Mouse (Mus musculus) midbrain, embryonic 12.5 days (tissue): ENCODE results near the gene Slc30a3. TPM values are rescaled to one million over a fixed set of nuclear protein-coding genes. Genes with fewer than 3 reads are reported as not detected.

Experiments
- ATAC-seq: fragments of 200-750 bp; cut with Nextera tagmentation; 2 replicates; pipeline ENCODE4 v1.8.0; 2017; ENCODE audit warnings: low read depth, moderate TSS enrichment, moderate library complexity; ENCODE audit not compliant: low FRiP score
- H3K27ac ChIP-seq: fragments of 300-500 bp; sonication (generic); replicated peaks from 2 replicates; pipeline ENCODE4 v1.5.1; 2016; ENCODE audit warnings: mild to moderate bottlenecking
- H3K27me3 ChIP-seq: fragments of 300-500 bp; sonication (generic); 2 replicates; pipeline ENCODE4 v1.6.1; 2016; ENCODE audit warnings: mild to moderate bottlenecking
- H3K36me3 ChIP-seq: fragments of 300-500 bp; sonication (generic); 2 replicates; pipeline ENCODE4 v1.6.1; 2016
- H3K4me1 ChIP-seq: fragments of 300-500 bp; sonication (generic); 2 replicates; pipeline ENCODE4 v1.6.1; 2016
- H3K4me2 ChIP-seq: fragments of 300-500 bp; sonication (generic); replicated peaks from 2 replicates; pipeline ENCODE4 v1.6.1; 2016; ENCODE audit warnings: mild to moderate bottlenecking, moderate library complexity
- H3K4me3 ChIP-seq: fragments of 300-500 bp; sonication (generic); 2 replicates; pipeline ENCODE4 v1.5.1; 2016; ENCODE audit warnings: mild to moderate bottlenecking
- H3K9ac ChIP-seq: fragments of 300-500 bp; sonication (generic); replicated peaks from 2 replicates; pipeline ENCODE4 v1.6.1; 2016; ENCODE audit warnings: mild to moderate bottlenecking, moderate library complexity
- H3K9me3 ChIP-seq: fragments of 300-500 bp; sonication (generic); 2 replicates; pipeline ENCODE4 v1.6.1; 2016; ENCODE audit warnings: mild to moderate bottlenecking
- WGBS: fragments of 180-500 bp; shearing (Covaris S2); methylation state at CpG from one replicate; pipeline ENCODE4 v1.1.7; 2016; 5-methylcytosine and 5-hydroxymethylcytosine counted together
- polyA plus RNA-seq: library from polyadenylated mRNA; unstranded; fragments of >200 nt; fragmentation: Nextera tagmentation; extraction: Ambion mirVana; gene quantifications from 2 replicates; pipeline ENCODE4 v1.2.1, GENCODE M21; 2016

Slc30a3 gene
- polyA plus RNA-seq: 10.7 and 11.2 TPM in 2 replicates

DNA sequence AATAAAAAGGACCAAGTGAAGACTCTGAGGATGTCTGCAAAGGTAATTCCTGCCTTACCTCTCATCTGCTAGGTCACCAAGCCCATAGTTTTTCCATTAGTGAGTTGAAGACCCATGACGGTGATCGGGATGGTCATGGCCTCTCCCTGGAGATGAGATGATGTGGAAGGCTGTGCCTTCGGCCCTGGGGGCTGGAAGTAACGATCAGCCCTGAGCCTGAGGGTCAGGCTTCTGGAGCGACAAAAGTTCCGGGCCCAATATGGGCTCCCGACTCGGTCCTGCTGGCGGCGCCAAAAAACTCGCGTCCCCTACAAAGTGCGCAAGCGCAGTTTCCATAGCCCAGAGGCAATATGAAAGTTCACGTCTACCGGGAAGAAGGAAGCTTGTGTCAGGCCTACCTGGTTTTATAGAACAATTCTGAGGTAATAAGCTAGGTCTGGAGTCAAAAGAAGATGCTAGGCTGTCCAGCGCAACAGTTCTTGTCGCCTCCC, at the start of gene Slc30a3:
Slc30a3 (minus strand) TSS at position 238 of the 491 bp plus-strand sequence.
- no peaks in the 10 kb centered on the region for H3K4me1 ChIP-seq
- no peaks in the 10 kb centered on the region for H3K36me3 ChIP-seq
- no peaks in the 10 kb centered on the region; the same call in 1 of the 2 replicates for H3K27me3 ChIP-seq
- H3K4me3 ChIP-seq: no peak within 1 kb of the TSS
- H3K9me3 ChIP-seq: no peaks in the 10 kb centered on the region
- ATAC-seq: no peak
- 90% methylated on average over 18 of the region's 18 CpGs for WGBS
- H3K4me2 ChIP-seq: no peak within 1 kb of the TSS
- no peak within 1 kb of the TSS for H3K27ac ChIP-seq
- H3K9ac ChIP-seq: no peak within 1 kb of the TSS

DNA sequence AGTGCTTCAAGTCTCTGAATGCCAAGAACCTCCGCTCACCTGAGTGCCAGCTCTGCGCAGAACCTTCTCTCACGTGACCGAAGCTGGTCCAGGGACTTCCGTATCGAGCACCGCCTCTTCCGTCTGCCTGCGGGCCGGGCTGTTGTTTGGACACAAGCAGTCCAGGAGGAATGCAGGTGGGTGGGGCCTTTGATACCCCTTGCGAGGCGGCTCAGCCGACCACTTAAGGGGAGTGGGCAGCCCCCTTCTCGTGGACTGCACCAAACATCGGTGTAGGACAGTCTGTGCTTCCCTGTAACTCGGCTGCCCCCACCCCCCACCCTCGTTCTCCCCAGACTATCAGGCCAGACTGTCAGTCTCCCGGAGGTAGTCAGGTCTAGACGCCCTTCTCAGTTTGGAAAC, 46.1 kb upstream of the Slc30a3 start, which contains the start of gene Mpv17:
Mpv17 (minus strand) TSS at position 100 of the 402 bp plus-strand sequence.
- Histone ChIP-seq H3K9me3 (no peaks in the 10 kb centered on the region), H3K4me2 (peak within 1 kb of the TSS; percentile 65), H3K9ac (peak within 1 kb of the TSS; percentile 69), H3K27ac (peak within 1 kb of the TSS; percentile 74), H3K36me3 (peaks cover 39% of the 10 kb centered on the region), H3K4me1 (peaks cover 14% of the 10 kb centered on the region), H3K4me3 (peak within 1 kb of the TSS; percentile 69), H3K27me3 (no peaks in the 10 kb centered on the region)
- WGBS: 0% methylated on average over 19 of the region's 19 CpGs
- peak; percentile 92 for ATAC-seq

DNA sequence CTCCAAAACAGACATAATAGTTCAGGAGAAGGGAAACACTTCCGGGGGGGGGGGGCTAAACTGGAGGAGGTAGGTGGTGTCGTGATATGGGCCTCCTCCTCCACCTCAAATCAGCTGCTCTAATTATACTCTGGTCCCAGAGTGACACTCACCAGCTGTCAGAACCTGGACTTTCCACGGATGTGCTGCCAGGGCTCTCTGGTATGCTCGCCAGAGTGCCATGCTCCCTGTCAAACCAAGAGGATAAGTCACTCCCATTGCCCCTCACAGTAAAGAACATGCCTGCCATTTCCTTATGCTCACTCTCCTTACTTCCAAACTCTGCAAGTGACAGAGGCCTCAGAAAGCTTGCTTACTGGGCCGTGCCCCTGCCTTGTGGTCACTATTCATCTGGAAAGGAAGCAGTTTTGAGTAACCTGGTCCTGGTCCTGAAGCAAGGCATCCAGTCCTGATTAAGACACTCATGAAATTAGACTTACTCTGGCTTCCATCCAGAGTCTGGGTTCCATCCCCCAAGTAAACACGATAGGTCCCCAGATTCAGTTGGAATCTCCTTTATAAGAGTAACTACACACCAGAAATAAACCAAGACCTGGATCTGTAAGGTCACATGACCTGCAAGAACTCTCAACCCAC, 45.6 kb upstream of the Slc30a3 start:
- peak overlapping the region; percentile 65 for H3K4me2 ChIP-seq
- peaks cover 33% of the 10 kb centered on the region for H3K36me3 ChIP-seq
- H3K9ac ChIP-seq: peak overlapping the region; percentile 69
- H3K4me1 ChIP-seq: peaks cover 14% of the 10 kb centered on the region
- ATAC-seq: no peak
- WGBS: 47% methylated on average over 6 of the region's 6 CpGs
- H3K27me3 ChIP-seq: no peaks in the 10 kb centered on the region
- no peak overlapping the region for H3K27ac ChIP-seq
- peak overlapping the region; percentile 69 for H3K4me3 ChIP-seq
- no peaks in the 10 kb centered on the region for H3K9me3 ChIP-seq

DNA sequence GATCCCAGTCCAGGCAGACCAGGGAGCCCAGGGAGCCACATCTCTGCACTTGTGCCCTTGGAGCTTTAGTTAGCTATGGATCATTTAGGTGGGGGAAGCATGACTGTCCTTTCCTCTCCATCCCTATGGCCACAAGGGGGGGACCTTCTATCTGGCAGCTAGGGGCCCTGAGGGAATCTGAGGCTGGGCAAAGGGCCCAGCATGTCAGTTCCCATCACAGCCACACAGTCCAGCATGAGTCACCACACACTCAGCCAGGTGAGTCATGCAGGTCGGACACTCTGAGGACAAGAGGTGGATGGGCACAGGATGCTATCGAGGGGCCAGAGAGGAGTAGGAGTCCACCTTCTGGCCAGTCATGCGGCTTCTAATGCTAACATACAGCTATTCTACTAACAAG, 43.7 kb upstream of the Slc30a3 start:
- WGBS: 94% methylated on average over 3 of the region's 3 CpGs
- Histone ChIP-seq H3K27me3 (no peaks in the 10 kb centered on the region), H3K27ac (no peak overlapping the region), H3K36me3 (peaks cover 22% of the 10 kb centered on the region; the same call in 1 of the 2 replicates), H3K9me3 (no peaks in the 10 kb centered on the region), H3K9ac (no peak overlapping the region), H3K4me3 (no peak overlapping the region), H3K4me2 (no peak overlapping the region), H3K4me1 (peaks cover 14% of the 10 kb centered on the region)
- ATAC-seq: no peak

DNA sequence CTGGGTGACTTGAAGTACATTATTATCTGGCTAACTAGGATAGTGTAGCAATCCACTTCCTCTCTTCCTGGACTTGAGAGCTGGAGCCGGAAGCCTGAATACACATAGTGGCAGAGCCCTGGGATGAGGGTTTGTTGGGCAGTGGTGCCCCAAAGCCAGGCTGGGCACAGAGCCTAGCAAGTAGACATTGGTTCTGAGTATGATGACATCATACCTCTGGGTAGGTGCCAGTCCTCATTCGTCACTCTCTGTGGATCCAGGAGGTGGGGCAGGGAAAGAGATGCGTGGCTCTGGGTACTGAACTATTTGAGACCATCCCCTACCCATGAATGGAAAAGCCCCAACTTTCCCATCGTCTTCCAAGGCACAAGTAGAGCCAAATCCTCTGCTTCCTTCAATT, 41.7 kb upstream of the Slc30a3 start:
- Histone ChIP-seq H3K9me3 (no peaks in the 10 kb centered on the region), H3K36me3 (peaks cover 30% of the 10 kb centered on the region), H3K27ac (no peak overlapping the region), H3K4me3 (no peak overlapping the region), H3K27me3 (no peaks in the 10 kb centered on the region), H3K4me2 (no peak overlapping the region), H3K9ac (no peak overlapping the region), H3K4me1 (peaks cover 14% of the 10 kb centered on the region)
- ATAC-seq: no peak
- 93% methylated on average over 4 of the region's 4 CpGs for WGBS

DNA sequence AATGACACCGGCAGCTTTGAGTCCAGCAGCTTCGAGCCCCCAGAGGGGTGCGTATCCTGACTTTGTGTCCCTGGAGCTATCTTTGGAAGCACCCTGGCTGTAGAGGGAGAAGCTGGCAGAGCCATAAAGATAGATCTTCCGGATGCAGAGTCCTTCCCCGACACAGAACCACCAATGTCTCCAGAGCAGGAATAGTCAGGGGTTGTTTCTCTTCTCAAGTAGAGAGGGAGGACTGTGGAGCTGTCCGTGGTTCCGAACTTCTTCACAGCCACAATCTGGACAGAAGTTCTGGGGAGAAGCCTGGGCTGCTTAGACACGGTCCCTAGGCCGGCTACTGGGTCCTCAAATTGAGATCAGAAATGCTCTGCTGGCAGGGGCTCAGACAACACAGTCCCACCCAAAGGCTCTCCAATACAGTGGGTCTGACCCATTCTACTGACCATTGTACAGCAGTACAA, 31.0 kb upstream of the Slc30a3 start:
- 0 out of 2 replicates have a peak overlapping the region, but pooled peaks have one; percentile 49 for H3K4me2 ChIP-seq
- H3K9ac ChIP-seq: no peak overlapping the region
- WGBS: 14% methylated on average over 9 of the region's 9 CpGs

DNA sequence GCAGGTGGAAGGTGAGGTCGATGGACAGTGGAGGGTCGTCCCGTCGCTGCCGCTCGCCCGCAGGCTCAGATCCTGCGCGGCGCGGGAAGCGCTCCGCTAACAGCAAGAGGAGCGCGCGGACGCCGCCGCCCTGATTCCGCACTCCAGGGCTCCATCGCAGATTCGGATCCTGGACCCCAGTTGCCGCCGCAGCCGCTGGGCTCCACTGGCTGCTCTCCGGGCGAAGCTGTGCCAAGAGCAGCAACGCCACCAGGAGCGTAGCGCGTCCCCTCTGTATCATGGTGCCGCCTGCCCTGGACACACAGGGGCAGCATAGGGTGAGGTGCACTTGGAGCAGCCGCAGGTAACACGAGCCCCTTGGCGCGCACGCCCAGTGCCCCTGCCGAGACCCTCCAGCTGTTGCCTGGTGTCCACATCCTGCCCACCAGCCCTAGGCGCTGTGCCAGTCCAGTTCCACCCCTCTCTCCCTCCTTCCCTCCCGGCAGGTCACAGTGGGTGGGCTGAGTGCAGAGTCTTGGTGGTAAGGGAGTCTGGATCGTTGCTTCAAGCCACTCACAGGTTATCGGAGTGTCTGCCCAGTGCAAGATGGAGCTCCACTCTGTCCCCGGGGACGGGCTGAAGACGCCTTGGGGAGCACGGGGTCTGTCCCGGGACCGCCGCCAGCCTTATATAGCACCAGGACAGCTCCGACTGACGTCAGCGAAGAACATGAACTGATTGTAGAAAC, 30.4 kb upstream of the Slc30a3 start, which contains the start of gene Ucn:
Ucn (minus strand) TSS at position 589 of the 727 bp plus-strand sequence.
- 2% methylated on average over 52 of the region's 52 CpGs for WGBS
- no peaks in the 10 kb centered on the region for H3K9me3 ChIP-seq
- H3K4me2 ChIP-seq: peak within 1 kb of the TSS; percentile 49
- H3K27ac ChIP-seq: no peak within 1 kb of the TSS
- H3K4me3 ChIP-seq: peak within 1 kb of the TSS; percentile 33
- H3K4me1 ChIP-seq: peaks cover 19% of the 10 kb centered on the region
- H3K27me3 ChIP-seq: peaks cover 65% of the 10 kb centered on the region
- no peak within 1 kb of the TSS; the same call in 1 of the 2 replicates for H3K9ac ChIP-seq
- no peak for ATAC-seq
- H3K36me3 ChIP-seq: peaks cover 8% of the 10 kb centered on the region; the same call in 1 of the 2 replicates

More for the DNA sequence above, 31.0 kb upstream of the Slc30a3 start:
- Histone ChIP-seq H3K27ac (no peak overlapping the region), H3K9me3 (no peaks in the 10 kb centered on the region), H3K4me1 (peaks cover 19% of the 10 kb centered on the region), H3K27me3 (peaks cover 60% of the 10 kb centered on the region), H3K36me3 (peaks cover 9% of the 10 kb centered on the region), H3K4me3 (no peak overlapping the region)
- ATAC-seq: no peak

DNA sequence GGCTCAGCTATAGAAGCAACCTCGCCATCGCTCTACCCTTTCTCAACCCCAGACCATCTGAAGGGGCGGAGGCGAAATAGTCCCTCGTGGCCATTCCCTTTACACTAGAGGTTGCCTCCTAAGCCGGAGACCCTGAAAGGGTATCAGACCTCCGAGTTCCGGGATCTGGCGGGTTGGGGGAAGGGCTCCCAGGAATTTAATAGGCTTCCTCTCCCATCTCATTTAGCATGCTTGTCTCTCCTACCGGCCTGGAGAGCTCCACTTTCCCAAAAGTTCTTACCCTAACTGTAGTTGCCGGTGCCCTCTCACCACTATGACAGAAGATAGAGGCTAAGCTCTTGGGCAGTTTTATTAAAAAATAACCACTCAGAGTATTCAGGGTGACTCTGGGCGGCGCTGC, 29.6 kb upstream of the Slc30a3 start:
- ATAC-seq: no peak
- WGBS: under 1% methylated on average over 13 of the region's 13 CpGs
- H3K4me1 ChIP-seq: peaks cover 19% of the 10 kb centered on the region
- peaks cover 8% of the 10 kb centered on the region; the same call in 1 of the 2 replicates for H3K36me3 ChIP-seq
- H3K4me3 ChIP-seq: peak overlapping the region; percentile 33
- H3K4me2 ChIP-seq: peak overlapping the region; percentile 49
- H3K9ac ChIP-seq: no peak overlapping the region
- H3K27me3 ChIP-seq: peaks cover 65% of the 10 kb centered on the region
- no peak overlapping the region for H3K27ac ChIP-seq
- no peaks in the 10 kb centered on the region for H3K9me3 ChIP-seq

DNA sequence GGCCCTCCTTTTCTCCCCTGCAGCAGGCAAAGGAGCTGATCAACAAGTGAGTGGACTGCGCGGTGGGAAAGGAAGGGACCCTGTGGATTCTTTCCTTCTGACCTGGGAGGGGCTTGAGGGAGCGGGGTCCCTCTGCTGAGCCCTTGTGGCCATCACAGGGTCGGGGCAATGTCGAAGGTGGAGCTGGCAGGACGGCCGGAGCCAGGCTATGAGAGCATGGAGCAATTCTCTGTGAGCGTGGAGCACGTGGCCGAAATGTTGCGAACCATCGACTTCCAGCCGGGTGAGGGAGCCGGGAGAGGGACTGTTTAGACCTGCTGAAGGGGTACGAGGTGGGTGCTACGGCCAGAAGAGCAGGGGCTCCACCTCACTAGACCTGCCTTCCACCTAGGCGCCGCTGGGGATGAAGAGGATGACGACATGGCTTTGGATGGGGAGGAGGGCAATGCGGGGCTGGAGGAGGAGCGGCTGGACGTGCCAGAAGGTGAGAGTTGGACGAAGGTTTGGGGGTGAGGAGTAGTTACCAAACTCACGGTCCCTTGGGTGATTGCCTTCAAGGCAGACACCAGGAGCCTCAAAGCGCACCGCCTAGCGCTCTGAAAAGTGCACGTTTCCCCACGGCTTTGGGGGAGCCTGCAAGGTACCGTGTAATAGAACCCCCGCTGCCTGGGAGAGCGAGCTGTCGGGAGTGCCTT, 28.8 kb upstream of the Slc30a3 start:
- peak overlapping the region; percentile 49 for H3K4me2 ChIP-seq
- peaks cover 7% of the 10 kb centered on the region; the same call in 1 of the 2 replicates for H3K36me3 ChIP-seq
- peaks cover 65% of the 10 kb centered on the region for H3K27me3 ChIP-seq
- ATAC-seq: no peak
- H3K9me3 ChIP-seq: no peaks in the 10 kb centered on the region
- H3K27ac ChIP-seq: no peak overlapping the region
- peaks cover 19% of the 10 kb centered on the region for H3K4me1 ChIP-seq
- WGBS: under 1% methylated on average over 33 of the region's 33 CpGs
- no peak overlapping the region for H3K9ac ChIP-seq
- peak overlapping the region; percentile 33 for H3K4me3 ChIP-seq

DNA sequence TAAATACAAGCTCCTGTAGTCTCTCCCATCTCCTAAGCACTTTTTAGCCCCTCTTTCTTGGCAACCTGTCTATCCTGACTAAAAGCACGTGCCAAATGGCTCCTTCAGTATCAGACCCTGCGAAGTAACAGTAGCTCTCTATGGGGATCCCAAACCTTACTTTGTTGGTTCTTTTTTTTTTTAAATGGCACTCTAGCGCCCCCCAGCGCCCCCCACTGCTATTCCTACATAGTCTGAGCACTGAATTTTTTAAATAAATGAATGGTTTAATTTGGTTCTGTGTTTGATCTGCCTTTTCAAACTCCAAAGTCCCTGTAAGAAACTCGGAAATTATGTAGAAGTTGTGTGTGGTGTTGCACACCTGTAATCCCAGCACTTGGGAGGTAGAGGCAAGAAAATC, 18.0 kb upstream of the Slc30a3 start:
- Histone ChIP-seq H3K27me3 (peaks cover 4% of the 10 kb centered on the region; the same call in 1 of the 2 replicates), H3K4me1 (no peaks in the 10 kb centered on the region), H3K9ac (no peak overlapping the region), H3K9me3 (no peaks in the 10 kb centered on the region), H3K27ac (no peak overlapping the region), H3K36me3 (no peaks in the 10 kb centered on the region), H3K4me3 (no peak overlapping the region), H3K4me2 (no peak overlapping the region)
- no peak for ATAC-seq
- 37% methylated on average over 5 of the region's 5 CpGs for WGBS

DNA sequence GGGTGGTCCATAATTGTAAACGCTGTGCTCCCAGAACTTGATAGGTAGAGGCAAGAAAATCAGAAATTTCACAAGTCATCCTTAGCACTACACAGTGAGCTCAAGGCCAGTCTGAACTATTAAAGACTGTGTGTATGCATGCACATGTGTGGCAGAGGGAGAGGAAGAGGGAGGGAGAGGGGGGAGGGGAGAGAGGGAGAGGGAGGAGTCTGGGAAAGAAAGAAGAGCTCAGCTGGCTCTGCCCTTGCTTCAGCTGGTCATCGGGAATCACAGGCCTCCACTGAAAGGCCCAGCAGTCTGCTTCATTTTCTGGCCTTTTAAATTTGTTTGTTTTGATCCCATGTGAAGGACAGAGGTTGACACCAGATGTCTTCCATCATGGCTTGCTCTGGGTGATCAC, 15.4 kb upstream of the Slc30a3 start:
- H3K9me3 ChIP-seq: no peaks in the 10 kb centered on the region
- no peak for ATAC-seq
- no peak overlapping the region for H3K9ac ChIP-seq
- no peaks in the 10 kb centered on the region for H3K4me1 ChIP-seq
- H3K27me3 ChIP-seq: no peaks in the 10 kb centered on the region
- H3K4me3 ChIP-seq: no peak overlapping the region
- H3K36me3 ChIP-seq: no peaks in the 10 kb centered on the region
- H3K27ac ChIP-seq: no peak overlapping the region
- H3K4me2 ChIP-seq: no peak overlapping the region
- WGBS: 47% methylated on average over 2 of the region's 2 CpGs
